Mouse (Mus musculus): Measurements from ENCODE around the gene Cyp2j13. TPM values are rescaled to one million over a fixed set of nuclear protein-coding genes. Genes with fewer than 3 reads are reported as not detected.
"Not testable (repeated sequence)": the region's sequence is repeated elsewhere in the genome, so short reads cannot be mapped to it uniquely, and the experiment has no call there.

Gene Cyp2j13
- under 1 TPM; 0.64 to 0.97 TPM for total RNA-seq (2021)
- long read RNA-seq, experiment 1, partial matches to known transcripts: 0 of 2 reads
- long read RNA-seq, experiment 1, other reads (novel, unspliced or antisense): 2 of 2 reads
- long read RNA-seq, experiment 2: 0 reads

DNA sequence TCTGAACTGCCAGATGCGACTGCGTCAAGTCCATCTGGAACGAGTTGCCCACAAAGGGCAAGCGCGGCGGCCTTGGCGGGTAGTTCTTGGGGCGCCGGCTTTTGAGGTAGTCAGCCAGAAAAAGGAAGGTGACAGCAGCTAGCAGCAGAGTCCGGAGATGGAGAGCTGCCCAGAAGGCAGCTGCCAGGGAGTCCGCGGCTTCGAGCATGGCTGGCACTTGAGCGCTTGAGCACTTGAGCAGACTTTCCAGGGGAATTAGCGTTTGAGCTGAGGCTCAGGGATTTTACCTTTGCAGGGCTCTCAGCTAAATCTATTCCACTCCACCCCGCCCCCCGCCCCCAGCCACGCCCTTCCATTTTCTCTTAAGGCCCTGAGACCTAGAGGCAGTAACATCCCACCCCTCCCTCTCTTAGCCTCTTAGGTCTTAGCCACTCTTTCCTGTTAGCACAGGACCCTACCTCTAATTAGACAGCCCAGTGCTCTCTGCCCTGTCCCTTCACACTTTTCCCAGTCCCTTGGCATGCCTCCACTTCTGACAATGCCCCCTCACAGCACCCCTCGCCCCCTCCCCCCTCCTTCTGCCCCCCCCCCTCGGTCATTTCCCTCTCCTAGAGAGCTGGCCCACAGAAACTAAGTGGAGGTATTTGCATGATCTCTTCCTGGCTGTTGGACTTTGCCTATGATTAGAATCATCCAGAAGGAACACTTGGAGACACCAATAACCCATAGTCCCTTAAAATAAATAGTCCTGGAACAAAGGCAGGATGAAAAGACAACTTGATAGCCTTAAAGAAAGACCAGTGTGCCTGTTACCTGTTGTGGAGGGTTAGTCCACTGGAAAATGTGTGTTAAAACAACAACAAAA, at the start of gene Cyp2j13:
TSS of gene Cyp2j13 (minus strand) at position 286 of the 865 bp plus-strand sequence.
- DNase-seq (ENCODE audit: low spot score in 2 of 2): peak; percentile 18 to 30
- intact Hi-C loops (cut with DNase I): no loop called here

DNA sequence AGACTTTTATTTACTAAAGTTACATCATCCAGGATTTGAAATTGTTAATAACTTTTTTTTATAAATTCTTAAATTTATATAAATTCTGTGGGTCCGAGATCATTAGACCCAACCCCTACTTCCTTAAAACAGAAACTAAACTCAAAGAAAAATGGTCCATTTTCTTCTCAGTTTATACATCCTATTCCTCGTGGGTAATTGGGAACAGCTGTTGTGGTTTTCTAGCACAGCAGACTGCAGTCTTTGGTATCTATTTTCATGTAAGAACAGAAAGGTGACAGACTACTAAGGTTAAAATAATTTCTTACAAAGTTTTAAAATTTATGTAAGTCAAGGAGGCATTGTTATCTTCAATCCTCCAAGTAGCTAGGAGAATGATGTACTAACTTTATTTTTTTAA, 19.5 kb upstream of the Cyp2j13 start:
- intact Hi-C loops (cut with DNase I): loop anchor here (10.0 kb wide), 1 partner anchor 588 kb away; no protein-coding TSS in a partner anchor
- peak in 1 of 2 experiments; percentile 8 for DNase-seq (ENCODE audit: low spot score in 2 of 2)

DNA sequence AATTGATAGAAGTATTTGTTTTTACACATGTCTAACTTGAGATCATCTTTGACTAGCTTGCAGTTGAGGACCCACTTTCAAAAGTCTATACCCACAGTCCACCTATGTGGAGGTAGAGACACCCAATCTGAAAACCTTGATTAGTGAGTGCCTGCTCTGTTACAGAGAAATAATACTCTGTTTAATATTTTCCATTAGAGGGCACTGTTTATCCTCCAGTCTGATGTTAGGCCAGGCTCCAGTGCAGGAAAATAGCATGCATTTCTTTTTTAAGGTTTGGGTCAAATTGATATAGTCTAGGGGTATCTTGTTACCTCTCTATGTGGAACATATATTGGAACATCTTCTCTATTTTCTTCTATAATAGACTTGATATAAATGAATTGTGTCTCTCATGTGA, 14.5 kb upstream of the Cyp2j13 start:
- intact Hi-C loops (cut with DNase I): loop anchor here (10.0 kb wide), 1 partner anchor 593 kb away; no protein-coding TSS in a partner anchor
- no peak for DNase-seq (ENCODE audit: low spot score in 2 of 2)

DNA sequence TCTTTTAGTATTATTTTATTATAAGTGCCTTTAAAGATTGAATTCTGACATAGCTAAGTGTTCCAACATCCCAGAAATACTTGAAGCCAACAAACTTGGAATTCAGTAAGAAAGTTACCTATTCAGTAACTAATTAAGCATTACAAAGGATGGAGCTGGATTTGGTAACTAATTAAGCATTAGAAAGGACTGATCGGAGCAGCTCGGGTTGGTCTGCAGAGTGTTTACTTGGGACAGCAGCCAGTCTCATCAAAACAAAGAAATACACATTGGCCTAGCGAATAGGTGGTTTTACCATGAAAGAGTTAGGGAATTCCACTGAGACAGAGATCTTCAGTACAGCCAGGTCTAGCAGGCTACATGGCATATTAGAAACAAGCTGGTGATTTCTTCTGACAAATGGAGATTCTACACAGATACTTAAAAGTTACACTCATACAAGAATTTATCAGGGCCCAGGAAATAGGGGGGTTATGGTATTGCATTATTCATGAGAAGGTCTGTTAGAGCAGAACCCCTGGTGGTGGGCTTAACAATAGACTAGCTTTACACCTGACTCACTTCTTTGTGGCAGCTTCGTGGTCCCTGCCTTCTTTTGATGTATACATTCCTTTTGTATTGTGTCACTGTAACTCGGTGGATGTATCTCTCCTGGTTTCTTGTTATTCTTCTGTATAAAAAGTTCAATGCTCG, 12.2 kb upstream of the Cyp2j13 start:
- not testable (repeated sequence) for DNase-seq (ENCODE audit: low spot score in 2 of 2)
- intact Hi-C loops (cut with DNase I): loop anchor here (10.0 kb wide), 1 partner anchor 595 kb away; no protein-coding TSS in a partner anchor

DNA sequence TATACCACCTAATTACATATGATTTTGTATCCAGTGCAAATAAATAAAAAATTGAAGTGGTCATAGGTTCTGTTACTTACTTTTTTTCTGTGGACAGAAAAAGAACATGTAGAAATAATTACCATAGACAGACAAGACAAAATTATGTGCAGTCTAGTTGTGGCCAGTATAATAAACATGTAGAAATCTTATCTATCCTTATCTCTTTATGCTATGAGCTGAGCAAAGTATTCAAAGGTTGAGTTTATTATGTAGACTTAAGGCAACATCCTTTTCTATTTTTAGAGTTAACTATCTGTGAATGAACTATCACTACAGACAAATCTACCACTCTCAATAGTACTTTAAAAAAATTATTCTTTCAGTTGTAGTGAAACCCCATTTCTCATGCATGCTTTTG, 962 bp upstream of the Cyp2j13 start:
- DNase-seq (ENCODE audit: low spot score in 2 of 2): no peak
- intact Hi-C loops (cut with DNase I): no loop called here

DNA sequence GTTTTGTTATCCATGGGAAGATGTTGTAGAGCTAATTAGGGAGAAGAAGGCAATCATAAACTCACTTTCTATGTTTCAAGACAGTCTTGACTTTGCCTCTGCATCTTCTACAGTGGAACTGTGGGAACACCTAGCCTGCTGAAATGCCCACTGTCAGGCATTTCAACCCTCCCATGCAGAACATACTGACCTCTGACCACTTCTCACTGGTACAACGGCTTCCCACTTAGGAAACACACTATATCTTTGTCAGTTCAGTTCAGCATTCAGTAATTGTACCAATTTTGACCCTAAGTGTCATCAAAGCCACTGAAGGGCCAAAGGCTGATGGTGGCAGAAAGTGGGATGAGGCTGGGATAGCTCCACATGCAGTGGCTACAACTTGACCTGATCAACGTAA, 15.3 kb downstream of the Cyp2j13 start:
- intact Hi-C loops (cut with DNase I): no loop called here
- DNase-seq (ENCODE audit: low spot score in 2 of 2): no peak

DNA sequence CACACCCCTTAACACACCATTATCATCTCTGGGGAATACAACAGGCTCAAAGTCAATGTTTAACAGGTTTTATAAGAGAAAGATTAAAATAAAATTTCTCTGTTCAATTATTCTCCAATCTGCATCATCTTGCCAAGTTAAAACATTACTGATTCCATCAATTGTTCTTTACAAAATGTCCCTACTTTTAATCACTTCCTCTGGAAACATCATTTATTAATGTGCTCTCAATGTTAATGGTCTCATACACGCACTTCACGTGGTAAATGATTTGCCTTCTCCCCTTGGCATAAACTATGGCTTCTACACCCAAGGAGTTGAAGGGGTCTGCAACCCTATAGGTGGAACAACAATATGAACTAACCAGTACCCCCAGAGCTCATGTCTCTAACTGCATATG, 17.2 kb downstream of the Cyp2j13 start:
- DNase-seq (ENCODE audit: low spot score in 2 of 2): no peak
- intact Hi-C loops (cut with DNase I): no loop called here

DNA sequence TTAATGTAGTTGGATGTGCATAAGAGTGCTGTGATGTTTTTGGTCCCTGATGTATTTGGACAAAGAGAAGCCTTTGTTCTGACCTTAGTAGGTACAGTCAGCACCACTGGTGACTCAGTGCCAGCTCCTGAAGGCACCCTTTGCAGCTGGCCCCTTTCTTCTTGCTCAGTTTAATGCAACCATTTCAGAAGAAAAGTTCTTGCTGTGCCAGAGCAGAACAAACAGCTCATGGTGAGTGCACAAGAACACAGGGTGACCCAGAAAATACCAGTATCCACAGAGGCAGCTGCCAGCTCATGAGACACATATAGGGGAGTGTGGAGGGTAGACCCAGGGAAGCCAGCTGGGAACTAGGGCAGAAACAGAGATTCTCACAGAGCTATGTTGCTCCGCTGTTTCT, 48.9 kb downstream of the Cyp2j13 start:
- intact Hi-C loops (cut with DNase I): no loop called here
- peak; percentile 48 to 83 for DNase-seq (ENCODE audit: low spot score in 2 of 2)

DNA sequence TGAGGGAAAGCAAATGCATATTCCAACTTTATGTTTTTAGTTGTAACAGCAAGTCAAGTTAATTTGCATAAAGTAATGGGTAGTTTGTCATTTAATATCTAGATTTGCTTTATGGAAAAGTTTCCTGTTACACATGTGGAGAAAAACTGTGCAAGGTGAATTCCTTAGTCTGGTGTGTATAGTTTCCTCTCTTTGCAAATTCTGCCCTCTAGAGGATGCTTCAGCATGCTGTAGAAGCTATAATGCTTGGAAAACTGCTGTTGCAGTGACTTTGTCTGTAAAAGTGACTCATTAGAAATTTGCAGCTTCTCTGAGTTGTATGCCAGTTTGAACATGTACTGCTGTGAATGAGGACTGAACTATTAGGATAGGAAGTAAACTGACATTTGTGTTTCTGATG, 54.5 kb downstream of the Cyp2j13 start:
- intact Hi-C loops (cut with DNase I): no loop called here
- peak in 1 of 2 experiments; percentile 41 for DNase-seq (ENCODE audit: low spot score in 2 of 2)

DNA sequence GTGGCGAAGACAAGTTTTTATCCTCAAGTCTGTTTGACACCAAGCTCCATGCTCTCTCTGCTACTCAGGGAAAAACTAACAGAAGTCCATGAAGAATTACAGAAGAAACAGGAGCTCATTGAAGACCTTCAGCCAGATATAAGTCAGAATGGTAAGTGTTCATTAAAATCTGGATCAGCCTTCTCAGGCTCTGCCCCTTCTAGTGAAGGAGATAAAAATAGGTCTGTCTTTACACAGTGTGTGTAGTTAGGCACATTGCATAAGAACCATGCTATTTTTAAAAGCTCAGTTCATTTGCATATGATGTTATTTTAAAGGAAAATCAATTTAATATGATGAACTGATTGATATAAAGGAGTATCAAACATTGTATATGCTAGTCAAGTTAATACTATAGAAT, 60.5 kb downstream of the Cyp2j13 start:
- intact Hi-C loops (cut with DNase I): no loop called here
- no peak for DNase-seq (ENCODE audit: low spot score in 2 of 2)

DNA sequence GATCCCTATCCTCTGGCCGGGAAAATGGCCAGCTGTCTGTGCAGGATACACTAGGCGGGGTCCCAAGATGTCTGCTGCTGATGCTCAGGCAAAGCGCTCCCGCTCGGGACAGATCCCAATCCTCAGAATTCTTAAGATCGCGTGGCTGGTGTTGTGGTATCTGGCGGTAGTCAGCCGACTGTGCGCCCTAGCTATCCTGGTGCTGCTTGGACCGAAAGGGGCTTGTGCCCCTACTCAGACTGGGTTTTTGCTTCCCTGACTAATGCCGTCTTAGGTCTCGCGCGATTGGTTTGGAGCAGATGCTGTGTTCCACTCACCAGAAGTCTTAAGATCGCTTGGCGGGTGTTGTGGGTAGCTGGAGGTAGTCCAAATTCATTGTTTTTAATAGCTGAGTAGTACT, 95.1 kb downstream of the Cyp2j13 start:
- intact Hi-C loops (cut with DNase I); DNase-seq (ENCODE audit: low spot score in 2 of 2): not testable (repeated sequence)

Other genes with a start within 250 kb of the Cyp2j13 start
- gene Hook1, start 110.3 kb downstream of the Cyp2j13 start, total RNA-seq (2021): 10 to 100 TPM; 59.4 to 67.4 TPM
- under 1 TPM; 0.42 to 0.95 TPM for gene Cyp2j12, start 63.6 kb upstream of the Cyp2j13 start, total RNA-seq (2021)
- gene Cyp2j7, start 159.1 kb upstream of the Cyp2j13 start, total RNA-seq (2021): not detected